Mouse (Mus musculus): Measurements from ENCODE around the gene Fcgr1.
"Not testable (repeated sequence)": the region's sequence is repeated elsewhere in the genome, so short reads cannot be mapped to it uniquely, and the experiment has no call there.

Fcgr1 gene

DNA sequence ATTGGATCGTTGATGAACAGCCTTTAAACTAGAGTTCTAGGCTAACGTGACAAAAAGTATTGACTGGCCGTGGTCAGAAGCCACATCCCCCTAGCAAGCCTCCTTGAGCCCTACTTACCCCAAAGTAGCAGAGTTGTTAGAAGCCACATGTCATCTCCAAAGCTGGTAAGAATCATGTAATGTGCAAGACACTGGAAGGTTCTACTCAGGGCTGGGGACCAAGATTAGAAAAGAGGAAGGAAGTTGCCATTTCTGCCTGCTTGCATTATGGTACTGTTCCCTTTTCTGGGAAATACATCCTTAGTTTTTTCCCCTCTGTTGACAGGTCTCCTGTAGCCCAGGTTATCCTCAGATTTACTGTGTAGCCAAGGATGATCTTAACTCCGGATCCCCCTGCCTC is at the start of gene Fcgr1:
Gene Fcgr1, minus strand, starts transcription at position 183 of the 400 bp plus-strand sequence.
- no peak for DNase-seq (ENCODE audit: low read depth, low spot score)

DNA sequence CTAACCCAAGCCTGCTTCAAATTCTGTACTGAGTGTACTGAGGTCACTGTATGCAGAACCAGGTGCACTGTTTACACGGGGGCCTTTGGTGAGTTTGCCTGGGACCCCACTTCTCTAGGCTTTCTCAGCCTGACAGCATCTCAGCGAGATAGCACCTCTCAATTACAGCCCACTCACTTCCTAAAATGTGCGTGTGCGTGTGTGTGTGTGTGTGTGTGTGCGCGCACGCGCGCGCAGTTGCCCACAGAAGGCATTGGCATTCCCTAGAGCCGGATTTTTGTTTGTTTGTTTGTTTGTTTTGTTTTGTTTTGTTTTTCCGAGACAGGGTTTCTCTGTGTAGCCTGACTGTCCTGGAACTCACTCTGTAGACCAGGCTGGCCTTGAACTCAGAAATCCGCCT is 48.9 kb upstream of the Fcgr1 start:
- not testable (repeated sequence) for DNase-seq (ENCODE audit: low read depth, low spot score)

DNA sequence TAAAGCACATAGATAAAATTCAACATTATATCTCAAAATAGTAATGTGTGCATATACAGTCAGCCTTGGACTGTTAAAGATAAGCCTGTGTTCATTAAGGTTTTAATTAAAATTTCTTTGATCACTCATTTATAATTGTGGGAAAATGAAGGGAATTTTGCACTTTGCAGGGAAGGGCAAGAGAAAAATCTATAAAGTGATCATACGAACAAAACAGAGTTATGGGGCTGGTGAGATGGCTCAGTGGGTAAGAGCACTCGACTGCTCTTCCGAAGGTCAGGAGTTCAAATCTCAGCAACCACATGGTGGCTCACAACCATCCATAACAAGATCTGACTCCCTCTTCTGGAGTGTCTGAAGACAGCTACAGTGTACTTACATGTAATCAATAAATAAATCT is 48.3 kb upstream of the Fcgr1 start:
- not testable (repeated sequence) for DNase-seq (ENCODE audit: low read depth, low spot score)

DNA sequence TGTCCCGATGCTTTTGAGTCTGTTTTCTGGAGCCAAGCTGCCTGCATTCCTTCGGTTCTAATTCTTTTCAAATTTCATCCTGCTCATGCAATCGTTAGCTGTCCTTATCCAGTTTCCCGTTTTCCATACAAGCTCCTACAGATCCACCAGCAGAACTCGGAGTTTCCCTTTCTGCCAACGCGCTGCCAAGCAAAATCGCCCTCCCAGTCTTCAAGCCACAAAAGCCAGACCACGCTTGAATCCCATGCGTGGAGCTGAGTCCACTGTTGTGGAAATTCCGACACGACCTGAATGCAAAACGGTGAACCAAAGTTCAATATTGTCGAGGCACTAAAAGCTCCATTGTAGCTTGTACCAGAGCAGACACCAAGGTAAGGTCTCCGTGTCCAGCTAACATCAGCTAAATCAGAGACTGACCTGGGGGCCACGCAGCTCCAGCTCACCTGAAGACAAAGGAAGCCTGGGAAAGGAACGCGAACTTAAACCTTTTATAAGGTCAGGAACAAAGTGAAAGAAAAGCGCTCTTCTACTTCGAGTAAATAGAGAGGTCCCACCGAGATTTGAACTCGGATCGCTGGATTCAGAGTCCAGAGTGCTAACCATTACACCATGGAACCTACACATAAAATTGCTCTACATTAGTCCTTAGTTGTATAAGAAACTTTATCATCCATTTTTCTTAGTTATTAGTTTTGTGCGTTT is 47.0 kb upstream of the Fcgr1 start:
- DNase-seq (ENCODE audit: low read depth, low spot score) = peak; percentile 60

DNA sequence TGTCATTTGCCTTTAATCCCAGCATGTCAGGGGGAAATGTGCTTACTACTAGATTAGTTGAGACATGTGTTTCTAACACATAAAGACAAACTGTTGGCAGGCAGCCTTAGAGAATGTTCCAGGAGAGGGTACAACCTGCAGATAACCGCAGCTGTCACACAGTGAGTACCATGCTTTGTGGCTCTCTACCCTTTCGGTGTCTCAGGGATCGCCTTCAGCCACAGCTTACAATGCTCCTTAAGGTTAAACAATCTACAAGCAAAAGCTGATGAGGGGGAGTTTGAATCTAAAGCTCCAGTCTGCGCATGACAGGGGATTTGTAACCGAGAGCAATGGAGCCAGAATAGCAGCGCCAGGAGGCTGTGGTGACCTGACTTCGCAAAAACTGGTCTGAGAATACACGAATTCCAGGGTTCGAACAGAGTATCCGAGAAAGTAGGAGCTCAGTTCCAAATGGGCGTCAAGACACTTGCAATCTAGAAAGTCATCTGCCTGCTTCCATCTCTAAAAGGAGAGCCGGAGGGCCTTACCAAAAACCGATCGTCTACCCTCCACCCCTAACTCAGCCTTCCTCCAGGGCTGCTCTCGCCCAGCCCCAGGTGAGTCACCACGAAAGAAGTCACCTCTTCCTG is 45.2 kb upstream of the Fcgr1 start:
- no peak for DNase-seq (ENCODE audit: low read depth, low spot score)

DNA sequence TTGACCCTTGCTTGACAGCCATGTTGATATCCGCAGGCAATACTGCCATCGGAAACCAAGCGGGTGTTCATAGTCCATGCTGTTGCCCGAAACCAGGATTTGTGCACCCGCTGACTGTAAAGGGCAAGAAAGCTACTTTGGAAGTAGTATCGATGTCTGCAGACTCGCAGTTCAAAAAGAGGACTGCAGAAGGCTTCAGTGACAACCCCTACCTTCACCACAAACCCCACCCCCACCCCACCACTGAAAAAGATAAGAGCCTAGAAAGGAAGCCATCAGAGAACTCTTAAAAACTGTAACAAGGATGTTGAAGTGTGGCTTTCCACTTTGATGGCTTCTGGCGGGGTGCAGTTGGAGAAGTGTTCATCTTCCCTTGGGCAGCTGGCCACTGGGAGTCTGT is 44.3 kb upstream of the Fcgr1 start:
- no peak for DNase-seq (ENCODE audit: low read depth, low spot score)

DNA sequence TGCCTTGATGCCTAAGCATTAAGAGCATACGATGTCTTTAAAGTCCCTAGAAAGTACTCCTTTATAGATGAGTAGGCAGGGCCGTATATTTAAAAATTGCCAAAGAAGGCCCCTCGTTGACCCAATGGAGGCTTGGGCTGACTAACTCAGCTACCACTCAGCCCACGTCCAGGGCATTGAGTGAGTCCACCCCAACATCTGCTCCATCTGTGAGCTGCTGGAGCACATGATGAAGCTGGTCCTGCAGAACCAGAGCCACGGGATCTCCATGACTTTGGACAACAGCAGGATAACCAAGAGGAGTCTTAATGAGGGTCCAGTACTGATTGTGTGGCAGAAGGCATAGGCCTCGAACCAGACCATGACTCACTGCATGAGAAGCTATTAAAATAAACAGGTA is 43.5 kb upstream of the Fcgr1 start:
- DNase-seq (ENCODE audit: low read depth, low spot score) = no peak

DNA sequence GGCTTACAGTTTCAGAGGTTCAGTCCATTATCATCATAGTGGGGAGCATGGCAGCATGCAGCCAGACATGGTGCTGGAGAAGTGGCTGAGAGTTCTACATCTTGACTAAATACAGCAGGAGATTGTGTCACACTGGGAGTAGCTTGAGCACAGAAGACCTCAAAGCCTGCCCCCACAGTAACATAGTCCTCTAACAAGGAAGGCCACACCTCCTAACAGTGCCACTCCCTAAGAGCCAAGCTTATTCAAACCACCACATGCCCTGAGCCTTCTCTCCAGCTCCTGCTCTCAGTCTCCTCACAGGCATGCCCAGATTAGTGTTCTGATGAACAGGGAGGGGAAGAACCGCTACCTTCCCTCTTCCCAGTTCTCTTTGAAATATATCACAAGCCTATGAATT is 42.9 kb upstream of the Fcgr1 start:
- no peak for DNase-seq (ENCODE audit: low read depth, low spot score)

DNA sequence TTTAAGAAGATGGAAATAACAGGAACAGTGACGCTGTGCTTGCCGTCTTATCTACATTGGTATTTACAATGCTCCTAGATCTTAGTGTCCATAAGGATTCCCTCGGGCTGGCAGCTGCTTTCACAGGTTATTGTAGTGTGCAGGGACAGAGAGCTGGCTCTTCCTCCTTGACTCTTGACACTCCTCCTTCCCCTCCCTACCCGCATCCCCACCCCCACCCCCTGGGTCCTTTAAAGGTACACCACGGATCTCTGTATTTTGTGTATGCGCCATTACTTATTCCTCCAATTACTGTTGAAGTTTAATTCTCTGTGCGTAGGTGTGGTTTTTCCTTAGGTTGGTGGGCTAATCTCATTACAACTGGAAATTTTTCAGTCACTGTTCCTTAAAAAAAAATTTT is 41.8 kb upstream of the Fcgr1 start:
- DNase-seq (ENCODE audit: low read depth, low spot score) = no peak

DNA sequence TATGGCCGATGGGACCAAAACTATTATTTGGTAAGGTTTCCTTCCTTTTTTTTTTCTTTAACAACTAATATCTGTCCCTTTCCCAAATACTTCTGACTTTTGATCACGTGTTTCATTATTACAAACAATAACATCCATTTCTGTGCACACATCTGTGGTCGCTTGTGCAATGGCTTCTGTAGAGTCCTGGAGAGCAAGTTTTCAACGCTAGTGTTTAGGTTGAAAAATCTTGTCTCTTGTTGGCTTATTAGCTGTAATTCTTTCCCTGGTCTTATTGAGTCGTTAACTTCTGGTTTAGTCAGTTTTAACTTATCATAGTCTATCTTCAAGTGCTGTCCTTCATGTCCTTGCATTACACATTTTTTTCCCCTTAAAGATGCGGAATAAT is 41.4 kb upstream of the Fcgr1 start:
- DNase-seq (ENCODE audit: low read depth, low spot score) = no peak

DNA sequence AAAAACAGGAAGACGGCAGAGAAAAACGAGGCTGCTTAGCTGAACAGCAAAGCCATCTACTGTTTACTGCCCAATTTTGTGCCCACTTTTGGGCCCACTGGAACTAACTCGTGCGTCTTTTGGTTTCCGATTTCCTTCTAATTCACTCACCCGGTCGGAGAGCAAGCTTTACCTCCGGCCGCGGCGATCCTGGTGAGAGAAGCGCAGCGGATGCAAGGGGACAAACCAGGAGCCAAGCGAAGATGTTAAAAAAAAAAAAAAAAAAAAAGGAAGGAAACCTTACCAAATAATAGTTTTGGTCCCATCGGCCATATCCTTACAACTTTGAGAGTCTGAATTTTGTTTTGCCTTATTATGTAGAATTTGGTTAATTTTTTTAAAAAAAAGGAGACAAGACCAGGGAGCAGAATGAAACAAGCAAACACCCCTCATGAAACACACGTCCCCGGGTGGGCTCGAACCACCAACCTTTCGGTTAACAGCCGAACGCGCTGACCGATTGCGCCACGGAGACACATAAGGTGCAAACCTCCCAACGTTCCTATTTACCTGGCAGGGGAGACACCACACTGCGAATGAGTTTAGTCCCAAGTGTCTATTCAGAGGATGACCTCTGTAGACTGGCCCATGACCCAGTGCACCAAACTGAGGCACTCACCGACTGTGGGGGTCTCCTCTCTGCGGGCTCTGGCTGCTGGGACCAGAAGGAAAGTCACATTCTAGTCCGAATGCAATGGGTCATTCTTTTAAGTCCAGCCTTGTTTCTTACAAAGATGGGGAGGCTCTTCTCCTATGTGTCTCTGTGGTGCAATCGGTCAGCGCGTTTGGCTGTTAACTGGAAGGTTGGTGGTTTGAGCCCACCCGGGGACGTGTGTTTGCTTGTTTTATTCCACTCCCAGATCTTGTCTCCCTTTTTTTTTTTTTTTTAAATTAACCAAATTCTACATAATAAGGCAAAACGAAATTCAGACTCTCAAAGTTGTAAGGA is 40.7 kb upstream of the Fcgr1 start:
- peak; percentile 32 for DNase-seq (ENCODE audit: low read depth, low spot score)

DNA sequence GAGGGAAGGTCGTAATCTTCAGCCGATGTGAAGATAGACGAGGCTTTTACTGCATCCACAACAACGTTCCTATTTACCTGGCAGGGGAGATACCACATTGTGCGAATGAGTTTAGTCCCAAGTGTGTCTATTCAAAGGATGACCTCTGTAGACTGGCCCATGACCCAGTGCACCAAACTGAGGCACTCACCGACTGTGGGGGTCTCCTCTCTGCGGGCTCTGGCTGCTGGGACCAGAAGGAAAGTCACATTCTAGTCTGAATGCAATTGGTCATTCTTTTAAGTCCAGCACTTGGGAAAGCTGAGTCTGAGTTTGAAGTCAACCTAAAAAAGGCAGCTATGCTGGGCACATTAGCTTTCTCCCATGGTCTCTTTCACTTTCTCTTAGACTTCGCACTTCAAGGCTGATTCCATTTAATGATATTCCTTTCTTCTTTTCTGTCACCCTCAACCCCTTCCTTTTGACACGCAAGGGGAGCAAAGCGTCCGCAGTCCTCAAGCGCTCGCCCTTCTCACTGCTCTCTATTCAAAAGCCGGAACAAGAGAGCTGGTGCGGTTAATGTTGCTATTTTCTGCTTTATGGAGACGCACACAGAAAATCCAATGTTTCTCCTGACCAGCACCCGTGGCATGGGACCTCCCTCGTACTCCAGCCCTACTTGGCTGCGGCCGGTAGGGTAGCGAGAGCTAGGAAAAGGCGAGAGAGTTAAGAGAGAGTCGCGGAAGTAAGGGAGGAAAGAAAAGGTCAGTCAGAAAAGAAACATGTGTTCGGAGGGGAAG is 39.8 kb upstream of the Fcgr1 start:
- no peak for DNase-seq (ENCODE audit: low read depth, low spot score)

DNA sequence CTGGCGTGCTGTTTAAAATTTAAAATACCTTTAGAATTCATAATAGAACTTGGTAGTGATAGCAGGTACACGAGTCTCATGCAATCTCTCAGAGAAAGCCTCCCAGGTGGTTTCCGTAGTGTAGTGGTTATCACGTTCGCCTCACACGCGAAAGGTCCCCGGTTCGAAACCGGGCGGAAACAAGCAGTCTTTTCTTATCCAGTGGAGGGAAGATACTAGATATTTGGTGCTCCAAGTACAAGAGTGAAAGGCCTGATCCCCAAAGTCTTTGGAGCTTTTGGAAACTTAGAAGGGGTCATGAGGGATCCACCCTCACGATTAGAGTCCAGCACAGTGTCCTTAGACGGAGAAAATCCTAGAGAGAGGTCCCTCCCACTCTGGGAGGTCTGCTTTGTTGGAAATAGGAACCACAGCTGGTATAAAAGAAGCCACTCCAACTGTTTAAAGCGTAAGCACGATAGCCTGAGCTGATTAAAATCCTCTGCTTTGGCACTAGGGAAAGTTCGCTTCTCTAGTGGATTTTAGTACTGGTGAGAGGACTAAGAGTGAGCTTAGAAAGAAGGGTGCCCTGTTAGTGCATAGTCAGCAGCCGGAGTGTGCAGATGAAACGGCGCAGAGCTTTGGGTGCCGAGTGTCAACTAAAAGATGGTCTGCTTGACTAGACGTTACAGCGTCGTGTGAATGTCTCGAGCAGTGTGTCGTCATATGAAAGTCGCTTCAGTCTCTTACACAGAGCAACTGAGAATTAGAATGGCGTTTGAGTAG is 39.0 kb upstream of the Fcgr1 start:
- DNase-seq (ENCODE audit: low read depth, low spot score) = peak; percentile 47

DNA sequence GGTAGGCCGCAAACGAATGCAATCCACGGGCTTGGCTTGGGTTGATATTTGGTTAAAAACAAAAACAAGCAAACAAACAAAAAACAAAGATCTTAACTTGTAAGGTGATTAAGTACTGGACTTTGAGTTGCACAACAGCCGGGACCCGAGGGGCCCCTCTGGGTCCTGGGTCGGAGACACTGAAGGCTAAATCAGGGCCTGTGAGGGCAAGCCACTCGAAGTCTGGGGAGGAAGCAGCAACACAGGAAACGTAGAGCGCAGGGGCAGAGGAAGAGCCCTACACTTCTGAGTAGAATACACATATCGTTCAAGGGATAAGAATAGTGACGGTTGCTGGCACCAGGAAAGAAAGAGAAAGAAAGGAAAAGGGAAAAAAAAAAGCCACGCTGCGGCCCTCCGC is 38.2 kb upstream of the Fcgr1 start:
- DNase-seq (ENCODE audit: low read depth, low spot score) = no peak

DNA sequence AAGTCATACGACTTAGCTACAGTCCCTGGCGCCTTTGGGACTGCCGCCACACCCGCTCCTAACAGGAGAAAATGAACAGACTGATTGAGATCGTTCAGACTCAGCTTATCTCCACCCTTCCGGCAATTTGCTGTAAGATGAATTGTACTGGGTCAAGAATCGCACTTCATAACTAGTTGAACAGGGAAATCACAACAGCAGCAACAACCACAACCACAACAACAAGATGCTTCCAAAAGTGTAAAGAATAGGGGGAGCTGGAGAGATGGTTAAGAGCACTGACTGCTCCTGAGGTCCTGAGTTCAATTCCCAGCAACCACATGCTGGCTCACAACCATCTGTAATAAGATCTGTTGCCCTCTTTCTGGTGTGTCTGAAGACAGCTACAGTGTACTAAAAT is 37.7 kb upstream of the Fcgr1 start:
- no peak for DNase-seq (ENCODE audit: low read depth, low spot score)

DNA sequence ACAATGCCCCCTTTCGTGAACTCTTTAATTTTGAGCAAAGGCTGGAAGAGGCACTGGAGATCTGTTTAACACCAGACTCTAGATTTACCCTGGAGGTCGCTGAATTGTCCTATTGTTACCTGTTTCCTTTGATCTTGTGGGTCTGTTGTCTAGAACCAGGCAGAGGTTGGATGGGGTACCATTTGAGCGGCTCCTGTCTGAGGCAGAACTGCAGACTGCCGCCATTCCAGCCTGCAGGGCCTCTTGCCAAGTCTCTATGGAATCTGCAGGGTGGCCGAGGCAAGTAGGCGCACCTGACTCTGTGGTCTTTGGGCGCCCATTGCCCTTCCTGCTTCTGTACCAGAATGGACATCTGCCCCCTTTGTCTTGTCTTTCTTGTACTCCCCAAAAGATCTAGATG is 36.8 kb upstream of the Fcgr1 start:
- no peak for DNase-seq (ENCODE audit: low read depth, low spot score)

DNA sequence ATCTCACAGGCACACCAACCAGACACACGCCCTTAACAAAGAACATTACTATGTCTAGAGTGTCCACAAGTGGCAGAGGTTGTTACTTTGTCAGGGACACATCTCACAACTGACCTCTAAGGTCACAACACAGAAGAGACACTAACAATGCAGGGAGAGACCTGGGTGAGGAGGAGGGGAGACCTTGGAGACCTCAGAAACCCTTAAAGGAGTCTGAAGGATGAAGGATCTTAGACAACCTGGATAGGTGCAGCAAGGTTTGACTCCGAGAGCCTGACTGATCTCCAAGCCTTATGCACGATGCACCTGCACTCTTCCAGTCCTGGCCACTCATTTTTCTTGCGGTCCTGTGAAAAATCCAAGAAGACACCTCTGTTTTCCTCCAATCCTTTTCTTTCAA is 36.4 kb upstream of the Fcgr1 start:
- DNase-seq (ENCODE audit: low read depth, low spot score) = no peak

DNA sequence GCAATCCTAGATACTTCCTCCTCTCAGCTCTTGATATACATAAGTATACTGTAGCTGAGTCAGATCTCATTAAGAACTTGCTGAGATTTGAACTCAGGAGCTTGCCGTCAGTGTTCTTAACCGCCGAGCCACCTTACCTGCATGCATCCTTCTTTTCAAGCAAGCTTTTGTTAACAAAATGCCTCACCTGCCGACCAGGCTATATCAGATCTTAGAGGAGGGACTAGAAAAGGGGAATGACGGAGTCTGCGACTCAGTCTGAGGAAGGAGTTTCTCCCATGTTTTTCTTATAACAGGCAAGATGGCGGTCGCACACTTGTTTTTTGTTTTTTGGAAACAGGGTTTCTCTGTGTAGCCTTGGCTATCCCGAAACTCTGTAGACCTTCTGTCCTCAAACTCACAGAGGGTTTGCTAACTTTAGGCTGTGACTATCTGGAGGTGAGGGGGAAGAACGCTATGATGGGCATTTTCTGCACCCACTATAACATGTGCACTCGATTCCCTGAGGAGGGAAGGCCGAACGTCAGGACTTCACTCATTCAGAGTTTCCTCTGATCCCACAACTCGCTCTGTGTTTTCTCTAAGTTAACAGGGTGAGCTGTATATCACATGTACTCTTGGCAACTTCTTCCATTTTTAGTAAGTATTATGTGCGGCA is 35.1 kb upstream of the Fcgr1 start:
- no peak for DNase-seq (ENCODE audit: low read depth, low spot score)

DNA sequence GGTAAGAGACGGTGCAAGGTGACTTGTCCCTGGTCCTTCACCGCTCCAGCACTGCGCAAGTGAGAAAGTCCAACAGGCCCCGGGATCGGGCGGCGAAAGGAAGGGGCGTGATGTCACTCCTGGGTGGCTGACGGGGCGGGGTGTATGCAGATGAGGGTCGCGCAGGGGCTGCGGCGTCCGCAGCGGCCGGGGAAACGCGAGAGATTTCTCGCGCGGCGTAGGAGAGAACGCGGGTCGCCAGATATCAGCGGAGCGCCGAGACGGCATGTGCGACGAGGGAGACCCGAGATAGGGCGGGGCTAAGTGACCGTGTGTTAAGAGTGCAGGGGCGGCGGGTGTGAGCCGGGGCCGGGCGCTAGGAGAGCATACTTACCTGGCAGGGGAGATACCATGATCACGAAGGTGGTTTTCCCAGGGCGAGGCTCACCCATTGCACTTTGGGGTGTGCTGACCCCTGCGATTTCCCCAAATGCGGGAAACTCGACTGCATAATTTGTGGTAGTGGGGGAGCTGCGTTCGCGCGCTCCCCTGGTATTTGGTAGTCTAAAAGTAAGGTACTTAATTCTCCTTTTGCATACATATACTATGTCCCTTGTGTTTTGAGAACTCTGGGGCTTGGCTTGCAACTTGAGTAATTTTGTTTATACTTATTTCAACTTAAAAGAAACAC is 34.4 kb upstream of the Fcgr1 start:
- DNase-seq (ENCODE audit: low read depth, low spot score) = peak; percentile 80

DNA sequence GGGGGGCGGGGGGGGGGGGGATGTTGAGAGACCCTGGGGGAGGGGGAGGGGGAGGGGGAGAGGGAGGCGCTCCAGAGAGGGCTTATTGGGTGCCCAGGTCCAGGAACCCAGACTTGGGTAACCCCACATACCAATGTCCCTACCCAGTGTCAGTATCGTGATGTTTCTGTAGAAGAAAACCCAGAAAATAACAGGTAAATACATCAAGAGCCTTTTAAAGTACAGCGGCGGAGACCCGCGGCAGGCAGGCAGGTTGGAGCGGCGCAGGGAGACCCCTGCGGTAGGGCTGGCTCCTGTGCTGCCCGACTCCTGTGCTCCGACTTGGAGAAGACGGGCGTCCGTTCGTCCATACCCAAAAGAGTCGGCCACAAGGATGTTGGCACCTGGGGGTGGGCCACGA is 33.9 kb upstream of the Fcgr1 start:
- DNase-seq (ENCODE audit: low read depth, low spot score) = no peak
